Mouse (Mus musculus): Measurements from ENCODE around the gene Ldhc. TPM values are rescaled to one million over a fixed set of nuclear protein-coding genes. Genes with fewer than 3 reads are reported as not detected.
"Not testable (repeated sequence)": the region's sequence is repeated elsewhere in the genome, so short reads cannot be mapped to it uniquely, and the experiment has no call there.

Ldhc gene
- polyA plus RNA-seq, 1 experiment from 2014 or later: not detected

DNA sequence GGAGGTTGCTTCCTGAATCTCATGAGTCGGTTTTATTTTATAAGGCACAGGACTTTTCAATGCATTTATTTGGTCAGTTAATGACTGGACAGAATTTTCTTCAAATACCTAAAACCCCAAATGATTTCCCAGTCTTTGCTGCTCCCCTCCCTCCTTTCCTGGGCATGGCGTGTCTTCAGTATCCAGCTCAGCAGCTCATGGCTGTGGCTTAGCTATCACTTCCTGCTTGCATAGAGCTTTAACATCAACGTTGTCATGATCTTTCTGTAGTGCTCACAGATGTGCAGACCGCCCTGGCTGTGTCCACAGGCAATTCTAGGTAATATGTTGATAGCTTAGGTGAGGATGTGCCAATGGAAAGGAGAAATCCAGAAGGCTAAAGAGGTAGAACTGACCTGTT, 11.0 kb downstream of the Ldhc start:
- H3K4me1 ChIP-seq (ENCODE audit: control insufficient read depth, insufficient read depth, low read length): no peaks in the 10 kb centered on the region
- H3K36me3 ChIP-seq (ENCODE audit: control insufficient read depth, insufficient read depth, low read length): no peaks in the 10 kb centered on the region
- H3K27me3 ChIP-seq (ENCODE audit: control insufficient read depth, insufficient read depth, low read length): no peaks in the 10 kb centered on the region
- 72% methylated on average over 4 of the region's 4 CpGs for WGBS
- H3K4me2 ChIP-seq (replicated peaks; ENCODE audit: low read depth, low read length): no peak overlapping the region
- no peak for ATAC-seq (ENCODE audit: insufficient number of reproducible peaks, insufficient read depth, low FRiP score, low read depth)
- H3K9me3 ChIP-seq (ENCODE audit: control insufficient read depth, low read depth, low read length): no peaks in the 10 kb centered on the region
- H3K9ac ChIP-seq (replicated peaks; ENCODE audit: low read depth, low read length): no peak overlapping the region
- H3K4me3 ChIP-seq (ENCODE audit: low read depth, low read length): no peak overlapping the region
- no peak overlapping the region for H3K27ac ChIP-seq (ENCODE audit: low read length)

- Histone ChIP-seq H3K4me2 (replicated peaks; ENCODE audit: low read depth, low read length) (no peak overlapping the region), H3K36me3 (ENCODE audit: control insufficient read depth, insufficient read depth, low read length) (no peaks in the 10 kb centered on the region), H3K27me3 (ENCODE audit: control insufficient read depth, insufficient read depth, low read length) (no peaks in the 10 kb centered on the region), H3K9ac (replicated peaks; ENCODE audit: low read depth, low read length) (no peak overlapping the region), H3K4me1 (ENCODE audit: control insufficient read depth, insufficient read depth, low read length) (no peaks in the 10 kb centered on the region), H3K27ac (ENCODE audit: low read length) (no peak overlapping the region), H3K9me3 (ENCODE audit: control insufficient read depth, low read depth, low read length) (no peaks in the 10 kb centered on the region), H3K4me3 (ENCODE audit: low read depth, low read length) (no peak overlapping the region)
- 72% methylated on average over 4 of the region's 4 CpGs for WGBS
- no peak for ATAC-seq (ENCODE audit: insufficient number of reproducible peaks, insufficient read depth, low FRiP score, low read depth)
These were observed 15.8 kb downstream of the Ldhc start for GRCm38 (mm10) chr7:46876841-46877240.

DNA sequence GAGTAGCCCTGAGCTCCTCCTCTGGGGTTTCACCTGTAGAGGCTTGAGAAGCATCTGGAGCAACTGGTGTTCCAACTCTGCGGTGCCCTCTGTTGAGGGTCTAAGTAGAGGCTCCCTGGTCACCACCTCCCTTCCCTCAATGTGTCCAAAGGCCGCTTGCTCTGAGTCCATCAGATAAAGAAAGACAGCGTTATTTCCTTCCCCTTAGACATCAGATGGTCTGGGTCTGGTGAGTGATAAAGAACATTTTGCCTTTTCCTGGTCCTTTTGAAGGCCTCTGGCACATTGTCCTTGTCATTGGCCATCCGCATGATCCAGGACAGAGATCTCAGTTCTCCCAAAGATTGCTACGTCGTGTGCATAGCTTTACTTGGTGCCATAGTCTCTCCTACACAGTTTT, 16.3 kb downstream of the Ldhc start:
- H3K4me3 ChIP-seq (ENCODE audit: low read depth, low read length): no peak overlapping the region
- H3K27ac ChIP-seq (ENCODE audit: low read length): no peak overlapping the region
- H3K4me2 ChIP-seq (replicated peaks; ENCODE audit: low read depth, low read length): no peak overlapping the region
- H3K9ac ChIP-seq (replicated peaks; ENCODE audit: low read depth, low read length): no peak overlapping the region
- H3K36me3 ChIP-seq (ENCODE audit: control insufficient read depth, insufficient read depth, low read length): no peaks in the 10 kb centered on the region
- ATAC-seq (ENCODE audit: insufficient number of reproducible peaks, insufficient read depth, low FRiP score, low read depth): no peak
- no peaks in the 10 kb centered on the region for H3K27me3 ChIP-seq (ENCODE audit: control insufficient read depth, insufficient read depth, low read length)
- H3K4me1 ChIP-seq (ENCODE audit: control insufficient read depth, insufficient read depth, low read length): no peaks in the 10 kb centered on the region
- no peaks in the 10 kb centered on the region for H3K9me3 ChIP-seq (ENCODE audit: control insufficient read depth, low read depth, low read length)
- 81% methylated on average over 6 of the region's 6 CpGs for WGBS

- Histone ChIP-seq H3K36me3 (ENCODE audit: control insufficient read depth, insufficient read depth, low read length) (no peaks in the 10 kb centered on the region; the same call in 1 of the 2 replicates), H3K9ac (replicated peaks; ENCODE audit: low read depth, low read length) (no peak overlapping the region), H3K4me1 (ENCODE audit: control insufficient read depth, insufficient read depth, low read length) (no peaks in the 10 kb centered on the region), H3K4me3 (ENCODE audit: low read depth, low read length) (no peak overlapping the region), H3K27ac (ENCODE audit: low read length) (no peak overlapping the region), H3K4me2 (replicated peaks; ENCODE audit: low read depth, low read length) (no peak overlapping the region), H3K27me3 (ENCODE audit: control insufficient read depth, insufficient read depth, low read length) (no peaks in the 10 kb centered on the region), H3K9me3 (ENCODE audit: control insufficient read depth, low read depth, low read length) (no peaks in the 10 kb centered on the region)
- ATAC-seq (ENCODE audit: insufficient number of reproducible peaks, insufficient read depth, low FRiP score, low read depth): no peak
- 93% methylated on average over 5 of the region's 5 CpGs for WGBS
These were observed 18.8 kb downstream of the Ldhc start for GRCm38 (mm10) chr7:46879851-46880250.

GRCm38 (mm10) chr7:46880992-46881391, 20.0 kb downstream of the Ldhc start:
- no peaks in the 10 kb centered on the region for H3K9me3 ChIP-seq (ENCODE audit: control insufficient read depth, low read depth, low read length)
- 86% methylated on average over 2 of the region's 2 CpGs for WGBS
- ATAC-seq (ENCODE audit: insufficient number of reproducible peaks, insufficient read depth, low FRiP score, low read depth): no peak
- no peak overlapping the region for H3K9ac ChIP-seq (replicated peaks; ENCODE audit: low read depth, low read length)
- H3K27me3 ChIP-seq (ENCODE audit: control insufficient read depth, insufficient read depth, low read length): no peaks in the 10 kb centered on the region
- no peaks in the 10 kb centered on the region for H3K4me1 ChIP-seq (ENCODE audit: control insufficient read depth, insufficient read depth, low read length)
- H3K27ac ChIP-seq (ENCODE audit: low read length): no peak overlapping the region
- H3K36me3 ChIP-seq (ENCODE audit: control insufficient read depth, insufficient read depth, low read length): peaks cover 2% of the 10 kb centered on the region; the same call in 1 of the 2 replicates
- H3K4me2 ChIP-seq (replicated peaks; ENCODE audit: low read depth, low read length): no peak overlapping the region
- no peak overlapping the region for H3K4me3 ChIP-seq (ENCODE audit: low read depth, low read length)

DNA sequence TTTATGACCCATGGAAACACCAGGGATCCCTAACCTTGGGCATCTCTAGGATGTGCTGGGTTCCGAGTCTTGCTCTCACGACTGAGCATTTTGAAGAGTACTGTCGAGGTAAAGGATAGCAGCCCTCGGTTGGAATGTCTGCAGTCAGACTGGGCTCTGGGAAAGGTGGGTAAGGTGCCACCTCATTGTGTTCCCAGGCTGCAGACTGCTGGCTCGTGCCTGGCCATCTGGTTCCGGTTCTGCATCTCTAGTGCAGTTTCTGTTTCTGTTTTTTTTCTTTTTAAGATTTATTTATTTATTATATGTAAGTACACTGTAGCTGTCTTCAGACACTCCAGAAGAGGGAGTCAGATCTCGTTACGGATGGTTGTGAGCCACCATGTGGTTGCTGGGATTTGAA, 20.9 kb downstream of the Ldhc start:
- not testable (repeated sequence) for ATAC-seq (ENCODE audit: insufficient number of reproducible peaks, insufficient read depth, low FRiP score, low read depth)
- WGBS: 81% methylated on average over 6 of the region's 8 CpGs

GRCm38 (mm10) chr7:46883304-46883703, 22.3 kb downstream of the Ldhc start:
- Histone ChIP-seq H3K4me1 (ENCODE audit: control insufficient read depth, insufficient read depth, low read length) (no peaks in the 10 kb centered on the region), H3K27ac (ENCODE audit: low read length) (no peak overlapping the region), H3K36me3 (ENCODE audit: control insufficient read depth, insufficient read depth, low read length) (peaks cover 18% of the 10 kb centered on the region), H3K4me3 (ENCODE audit: low read depth, low read length) (no peak overlapping the region), H3K4me2 (replicated peaks; ENCODE audit: low read depth, low read length) (no peak overlapping the region), H3K9ac (replicated peaks; ENCODE audit: low read depth, low read length) (no peak overlapping the region), H3K9me3 (ENCODE audit: control insufficient read depth, low read depth, low read length) (no peaks in the 10 kb centered on the region), H3K27me3 (ENCODE audit: control insufficient read depth, insufficient read depth, low read length) (no peaks in the 10 kb centered on the region)
- 78% methylated on average over 3 of the region's 3 CpGs for WGBS
- no peak for ATAC-seq (ENCODE audit: insufficient number of reproducible peaks, insufficient read depth, low FRiP score, low read depth)

More for the DNA sequence above, 20.9 kb downstream of the Ldhc start:
- H3K4me2 ChIP-seq (replicated peaks; ENCODE audit: low read depth, low read length); H3K4me3 ChIP-seq (ENCODE audit: low read depth, low read length); H3K27ac ChIP-seq (ENCODE audit: low read length); H3K4me1 ChIP-seq (ENCODE audit: control insufficient read depth, insufficient read depth, low read length); H3K9ac ChIP-seq (replicated peaks; ENCODE audit: low read depth, low read length); H3K9me3 ChIP-seq (ENCODE audit: control insufficient read depth, low read depth, low read length); H3K27me3 ChIP-seq (ENCODE audit: control insufficient read depth, insufficient read depth, low read length): not testable (repeated sequence)
- peaks cover 10% of the 10 kb centered on the region; the same call in 1 of the 2 replicates for H3K36me3 ChIP-seq (ENCODE audit: control insufficient read depth, insufficient read depth, low read length)

GRCm38 (mm10) chr7:46895511-46895910, 34.5 kb downstream of the Ldhc start:
- no peak overlapping the region for H3K27ac ChIP-seq (ENCODE audit: low read length)
- no peak overlapping the region for H3K9ac ChIP-seq (replicated peaks; ENCODE audit: low read depth, low read length)
- no peak overlapping the region for H3K4me2 ChIP-seq (replicated peaks; ENCODE audit: low read depth, low read length)
- no peak for ATAC-seq (ENCODE audit: insufficient number of reproducible peaks, insufficient read depth, low FRiP score, low read depth)
- peaks cover 67% of the 10 kb centered on the region for H3K36me3 ChIP-seq (ENCODE audit: control insufficient read depth, insufficient read depth, low read length)
- no peak overlapping the region for H3K4me3 ChIP-seq (ENCODE audit: low read depth, low read length)
- no peaks in the 10 kb centered on the region for H3K9me3 ChIP-seq (ENCODE audit: control insufficient read depth, low read depth, low read length)
- H3K27me3 ChIP-seq (ENCODE audit: control insufficient read depth, insufficient read depth, low read length): no peaks in the 10 kb centered on the region
- WGBS: 92% methylated on average over 3 of the region's 3 CpGs
- no peaks in the 10 kb centered on the region for H3K4me1 ChIP-seq (ENCODE audit: control insufficient read depth, insufficient read depth, low read length)

GRCm38 (mm10) chr7:46899343-46899742, 38.3 kb downstream of the Ldhc start:
- 84% methylated on average over 3 of the region's 3 CpGs for WGBS
- Histone ChIP-seq H3K4me2 (replicated peaks; ENCODE audit: low read depth, low read length) (no peak overlapping the region), H3K9ac (replicated peaks; ENCODE audit: low read depth, low read length) (no peak overlapping the region), H3K9me3 (ENCODE audit: control insufficient read depth, low read depth, low read length) (no peaks in the 10 kb centered on the region), H3K27me3 (ENCODE audit: control insufficient read depth, insufficient read depth, low read length) (no peaks in the 10 kb centered on the region), H3K4me3 (ENCODE audit: low read depth, low read length) (no peak overlapping the region), H3K36me3 (ENCODE audit: control insufficient read depth, insufficient read depth, low read length) (peaks cover 71% of the 10 kb centered on the region), H3K27ac (ENCODE audit: low read length) (no peak overlapping the region), H3K4me1 (ENCODE audit: control insufficient read depth, insufficient read depth, low read length) (no peaks in the 10 kb centered on the region)
- ATAC-seq (ENCODE audit: insufficient number of reproducible peaks, insufficient read depth, low FRiP score, low read depth): no peak

All from stomach, embryonic 14.5 days (tissue).